Mouse (Mus musculus): ENCODE data around the gene Hist3h2ba. TPM values are rescaled to one million over a fixed set of nuclear protein-coding genes. Genes with fewer than 3 reads are reported as not detected.

The Hist3h2ba gene
- total RNA-seq (2014; rRNA removed; ENCODE audit: low replicate concordance) (26.3 and 44.3 TPM in 2 replicates), polyA plus RNA-seq (2015; fragmentation: Nextera tagmentation; extraction: Ambion mirVana) (7.0 and 8.2 TPM in 2 replicates)

DNA sequence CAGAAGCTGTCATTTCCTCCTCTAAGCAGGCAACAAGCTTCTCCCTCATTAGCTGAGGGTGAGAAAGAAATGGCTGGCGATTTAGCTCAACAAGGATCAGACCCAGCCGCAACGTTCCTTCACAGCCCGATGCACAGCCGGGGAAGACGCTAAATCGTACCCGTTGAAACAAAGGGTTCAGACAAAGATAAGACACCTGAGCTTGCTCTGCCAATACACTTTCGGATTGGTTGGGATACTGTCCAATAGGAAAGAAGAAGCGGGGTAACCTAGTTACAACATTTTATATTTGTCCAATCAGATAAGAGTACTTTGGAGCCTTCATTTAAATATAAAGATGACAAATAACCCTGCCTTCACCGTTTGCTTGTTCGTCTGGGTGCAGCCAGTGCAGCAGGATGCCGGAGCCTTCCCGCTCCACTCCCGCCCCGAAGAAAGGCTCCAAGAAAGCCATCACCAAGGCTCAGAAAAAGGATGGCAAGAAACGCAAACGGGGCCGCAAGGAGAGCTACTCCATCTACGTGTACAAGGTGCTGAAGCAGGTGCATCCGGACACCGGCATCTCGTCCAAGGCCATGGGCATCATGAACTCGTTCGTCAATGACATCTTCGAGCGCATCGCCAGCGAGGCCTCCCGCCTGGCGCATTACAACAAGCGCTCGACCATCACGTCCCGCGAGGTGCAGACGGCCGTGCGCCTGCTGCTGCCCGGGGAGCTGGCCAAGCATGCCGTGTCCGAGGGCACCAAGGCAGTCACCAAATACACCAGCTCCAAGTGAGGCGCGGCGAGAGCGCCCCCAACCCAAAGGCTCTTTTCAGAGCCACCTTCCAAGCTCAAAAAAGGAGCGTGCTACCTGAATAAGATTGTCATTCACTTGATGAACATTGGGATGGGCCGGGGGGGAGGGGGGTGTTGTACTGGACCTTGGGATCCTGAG, at the start of gene Hist3h2ba:
Hist3h2ba (plus strand) TSS at position 379 of the 938 bp plus-strand sequence.
- peak; percentile 84 for DNase-seq (ENCODE audit: low spot score)
- Histone ChIP-seq H3K9ac (replicated peaks; ENCODE audit: low read depth, low read length) (no peak within 1 kb of the TSS), H3K9me3 (replicated peaks; ENCODE audit: control insufficient read depth, low read length) (no peaks in the 10 kb centered on the region), H3K27ac (ENCODE audit: low read depth) (peak within 1 kb of the TSS; percentile 61; the same call in 1 of the 2 replicates), H3K4me2 (ENCODE audit: low read depth, low read length) (peak within 1 kb of the TSS; percentile 53), H3K4me3 (ENCODE audit: low read depth, low read length) (peak within 1 kb of the TSS; percentile 29), H3K4me1 (ENCODE audit: control insufficient read depth, insufficient read depth) (peaks cover 10% of the 10 kb centered on the region), H3K27me3 (ENCODE audit: control insufficient read depth, insufficient read depth, low read length) (peaks cover 29% of the 10 kb centered on the region), H3K36me3 (replicated peaks; ENCODE audit: control insufficient read depth, insufficient read depth, low read length) (no peaks in the 10 kb centered on the region)
- WGBS: under 1% methylated on average over 48 of the region's 48 CpGs
- TF ChIP-seq CTCF (IDR thresholded peaks at IDR 0.05; ENCODE audit: low read depth) (no peak), EP300 (IDR thresholded peaks at IDR 0.05; ENCODE audit: low read depth) (no peak)
- ATAC-seq (ENCODE audit: insufficient read depth, low read depth): peak; percentile 82

DNA sequence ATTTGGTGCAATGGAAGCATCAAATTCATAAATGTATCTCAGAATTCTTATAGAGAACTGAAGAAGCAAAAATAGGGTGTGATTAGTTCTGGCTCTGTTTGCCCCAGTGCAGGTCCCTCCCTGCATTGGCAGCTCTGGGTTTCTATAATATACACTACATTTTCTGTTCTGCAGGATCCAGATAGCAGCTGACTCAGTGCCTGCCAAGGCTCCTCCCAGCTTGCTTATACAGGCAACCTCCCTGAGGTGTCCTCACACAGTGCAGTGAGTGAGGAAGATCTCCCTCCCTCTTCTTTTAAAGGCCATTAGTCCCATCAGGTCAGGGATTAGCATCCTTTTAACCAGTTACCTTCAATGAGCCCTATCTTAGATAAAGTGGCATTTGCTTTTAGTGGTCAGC, 47.6 kb upstream of the Hist3h2ba start:
- peaks cover 39% of the 10 kb centered on the region for H3K36me3 ChIP-seq (replicated peaks; ENCODE audit: control insufficient read depth, insufficient read depth, low read length)

DNA sequence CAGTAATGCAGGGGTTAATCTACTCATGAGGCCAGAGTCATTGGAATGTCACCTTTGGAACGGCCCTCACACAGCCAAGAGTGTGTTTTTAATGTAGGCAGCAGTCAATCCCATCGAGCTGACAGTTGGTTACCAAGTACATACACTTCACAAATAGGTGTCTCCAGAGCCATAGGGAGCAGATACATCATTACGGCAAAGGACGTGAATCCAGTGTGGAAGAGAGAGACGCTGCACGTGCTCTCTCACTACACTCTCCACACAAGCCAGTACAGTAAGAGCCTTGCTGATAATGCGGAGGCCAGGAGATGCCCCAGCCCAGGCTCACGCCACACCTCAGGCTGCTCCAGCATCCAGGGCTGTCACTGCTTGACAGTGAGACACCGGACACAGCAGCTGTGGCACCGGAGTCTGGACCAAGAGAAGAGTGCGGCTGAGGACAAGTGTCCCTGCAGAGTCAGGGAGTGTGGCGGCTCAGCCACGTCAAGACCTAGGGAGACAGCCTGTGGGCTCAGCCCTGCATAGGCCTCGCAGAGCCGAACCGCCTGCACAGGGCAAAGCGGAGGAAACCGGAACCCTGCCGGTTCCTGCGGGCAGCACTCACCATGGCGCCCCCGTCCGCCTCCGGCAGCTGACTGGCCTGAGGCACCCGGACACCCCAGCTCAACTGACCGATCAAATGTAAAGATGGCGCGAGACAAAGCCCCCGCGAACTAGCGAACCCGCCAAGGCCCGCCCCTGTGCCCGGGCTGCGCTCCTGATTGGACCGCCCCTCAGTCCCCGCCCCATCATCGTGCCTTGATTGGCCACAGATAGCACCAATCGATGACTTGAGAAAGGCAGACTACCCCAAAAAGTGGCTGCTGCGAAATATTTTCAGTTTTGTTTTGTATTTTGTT, 45.0 kb upstream of the Hist3h2ba start, which contains the start of gene Zfp39:
Zfp39 (minus strand) TSS at position 715 of the 899 bp plus-strand sequence.
- peak within 1 kb of the TSS; percentile 81 for H3K4me2 ChIP-seq (ENCODE audit: low read depth, low read length)
- peak within 1 kb of the TSS; percentile 76 for H3K9ac ChIP-seq (replicated peaks; ENCODE audit: low read depth, low read length)
- peak; percentile 82 for DNase-seq (ENCODE audit: low spot score)
- peak within 1 kb of the TSS; percentile 91 for H3K27ac ChIP-seq (ENCODE audit: low read depth)
- H3K36me3 ChIP-seq (replicated peaks; ENCODE audit: control insufficient read depth, insufficient read depth, low read length): peaks cover 26% of the 10 kb centered on the region
- H3K4me1 ChIP-seq (ENCODE audit: control insufficient read depth, insufficient read depth): peaks cover 5% of the 10 kb centered on the region; the same call in 1 of the 2 replicates
- ATAC-seq (ENCODE audit: insufficient read depth, low read depth): peak; percentile 96
- TF ChIP-seq EP300 (IDR thresholded peaks at IDR 0.05; ENCODE audit: low read depth) (0 out of 2 replicates have a peak, but pooled peaks have one; percentile 30), CTCF (IDR thresholded peaks at IDR 0.05; ENCODE audit: low read depth) (peak; percentile 3; the same call in 1 of the 2 replicates)
- no peaks in the 10 kb centered on the region for H3K9me3 ChIP-seq (replicated peaks; ENCODE audit: control insufficient read depth, low read length)
- under 1% methylated on average over 39 of the region's 40 CpGs for WGBS
- H3K27me3 ChIP-seq (ENCODE audit: control insufficient read depth, insufficient read depth, low read length): no peaks in the 10 kb centered on the region
- H3K4me3 ChIP-seq (ENCODE audit: low read depth, low read length): peak within 1 kb of the TSS; percentile 73

More for the DNA sequence above, 47.6 kb upstream of the Hist3h2ba start:
- no peak overlapping the region for H3K4me3 ChIP-seq (ENCODE audit: low read depth, low read length)
- no peaks in the 10 kb centered on the region for H3K27me3 ChIP-seq (ENCODE audit: control insufficient read depth, insufficient read depth, low read length)
- no peaks in the 10 kb centered on the region for H3K9me3 ChIP-seq (replicated peaks; ENCODE audit: control insufficient read depth, low read length)
- DNase-seq (ENCODE audit: low spot score) (no peak), ATAC-seq (ENCODE audit: insufficient read depth, low read depth) (no peak)
- H3K27ac ChIP-seq (ENCODE audit: low read depth): no peak overlapping the region
- H3K9ac ChIP-seq (replicated peaks; ENCODE audit: low read depth, low read length): no peak overlapping the region
- no peak overlapping the region for H3K4me2 ChIP-seq (ENCODE audit: low read depth, low read length)
- H3K4me1 ChIP-seq (ENCODE audit: control insufficient read depth, insufficient read depth): peaks cover 5% of the 10 kb centered on the region; the same call in 1 of the 2 replicates
- TF ChIP-seq EP300 (IDR thresholded peaks at IDR 0.05; ENCODE audit: low read depth) (no peak), CTCF (IDR thresholded peaks at IDR 0.05; ENCODE audit: low read depth) (no peak)

DNA sequence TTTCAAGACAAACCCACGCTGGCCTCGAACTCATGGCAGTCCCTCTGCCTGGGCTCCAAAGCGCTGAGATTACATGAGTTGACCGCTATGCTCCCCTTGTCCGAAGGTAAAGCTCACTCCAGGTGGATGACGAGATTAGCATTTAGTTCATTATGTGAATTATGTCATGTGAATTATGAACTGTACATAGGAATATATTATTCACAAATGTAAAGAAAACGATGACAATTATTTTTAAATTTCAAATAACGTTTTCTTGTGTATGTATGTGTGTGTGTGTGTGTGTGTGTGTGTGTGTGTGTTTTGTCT, 44.4 kb upstream of the Hist3h2ba start:
- Histone ChIP-seq H3K4me1 (ENCODE audit: control insufficient read depth, insufficient read depth) (peaks cover 5% of the 10 kb centered on the region; the same call in 1 of the 2 replicates), H3K36me3 (replicated peaks; ENCODE audit: control insufficient read depth, insufficient read depth, low read length) (peaks cover 23% of the 10 kb centered on the region), H3K4me3 (ENCODE audit: low read depth, low read length) (peak overlapping the region; percentile 73), H3K4me2 (ENCODE audit: low read depth, low read length) (peak overlapping the region; percentile 81), H3K27me3 (ENCODE audit: control insufficient read depth, insufficient read depth, low read length) (no peaks in the 10 kb centered on the region), H3K9me3 (replicated peaks; ENCODE audit: control insufficient read depth, low read length) (no peaks in the 10 kb centered on the region), H3K27ac (ENCODE audit: low read depth) (peak overlapping the region; percentile 91), H3K9ac (replicated peaks; ENCODE audit: low read depth, low read length) (peak overlapping the region; percentile 76)
- no peak; the same call in 1 of the 2 replicates for ATAC-seq (ENCODE audit: insufficient read depth, low read depth)
- DNase-seq (ENCODE audit: low spot score): no peak
- WGBS: 2% methylated on average over 8 of the region's 8 CpGs
- TF ChIP-seq CTCF (IDR thresholded peaks at IDR 0.05; ENCODE audit: low read depth) (no peak), EP300 (IDR thresholded peaks at IDR 0.05; ENCODE audit: low read depth) (no peak)

DNA sequence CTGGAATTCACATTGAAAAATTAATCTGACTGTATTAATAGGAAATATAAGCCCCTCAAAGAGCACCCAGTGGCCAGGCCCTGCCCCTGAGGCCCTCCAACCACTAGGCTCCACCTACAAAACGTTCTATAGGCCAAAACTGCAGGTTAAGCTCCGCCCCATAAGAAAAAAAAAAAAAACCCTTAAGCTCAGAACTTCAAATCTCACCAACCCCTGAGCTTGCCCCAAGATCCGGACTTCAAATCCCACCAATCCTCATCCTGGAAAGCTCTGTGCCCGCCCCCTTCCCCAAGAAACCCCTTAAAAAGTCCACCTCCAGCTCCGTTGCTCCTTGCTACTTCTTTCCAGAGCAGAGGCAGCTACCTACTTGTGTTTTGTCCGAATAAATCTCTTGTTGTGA, 43.9 kb upstream of the Hist3h2ba start:
- no peak overlapping the region for H3K9ac ChIP-seq (replicated peaks; ENCODE audit: low read depth, low read length)
- DNase-seq (ENCODE audit: low spot score) (no peak), ATAC-seq (ENCODE audit: insufficient read depth, low read depth) (no peak)
- peak overlapping the region; percentile 81; the same call in 1 of the 2 replicates for H3K4me2 ChIP-seq (ENCODE audit: low read depth, low read length)
- H3K27ac ChIP-seq (ENCODE audit: low read depth): no peak overlapping the region
- no peaks in the 10 kb centered on the region for H3K27me3 ChIP-seq (ENCODE audit: control insufficient read depth, insufficient read depth, low read length)
- H3K4me1 ChIP-seq (ENCODE audit: control insufficient read depth, insufficient read depth): peaks cover 5% of the 10 kb centered on the region; the same call in 1 of the 2 replicates
- TF ChIP-seq EP300 (IDR thresholded peaks at IDR 0.05; ENCODE audit: low read depth): no peak
- TF ChIP-seq CTCF (IDR thresholded peaks at IDR 0.05; ENCODE audit: low read depth): no peak
- 50% methylated on average over 6 of the region's 6 CpGs for WGBS
- no peaks in the 10 kb centered on the region for H3K9me3 ChIP-seq (replicated peaks; ENCODE audit: control insufficient read depth, low read length)
- no peak overlapping the region for H3K4me3 ChIP-seq (ENCODE audit: low read depth, low read length)
- peaks cover 21% of the 10 kb centered on the region for H3K36me3 ChIP-seq (replicated peaks; ENCODE audit: control insufficient read depth, insufficient read depth, low read length)
